Mouse (Mus musculus) heart, adult 8-10 months (tissue): ENCODE measurements around the gene Ndufa11. TPM values are rescaled to one million over a fixed set of nuclear protein-coding genes. Genes with fewer than 3 reads are reported as not detected.
A peak's percentile ranks its signal among the peaks of the same experiment; 100 is the strongest.

Experiments
- DNase-seq: peaks from one replicate; pipeline ENCODE4 v3.0.0; 2022; ENCODE audit warnings: low spot score
- total RNA-seq, 4 experiments: library from RNA; stranded (reverse); gene quantifications; 2 replicates each; pipeline ENCODE4 v1.2.4; 2022

Ndufa11 gene
- total RNA-seq, 4 experiments from 2014 or later: 804 to 980 (median 857) TPM

DNA sequence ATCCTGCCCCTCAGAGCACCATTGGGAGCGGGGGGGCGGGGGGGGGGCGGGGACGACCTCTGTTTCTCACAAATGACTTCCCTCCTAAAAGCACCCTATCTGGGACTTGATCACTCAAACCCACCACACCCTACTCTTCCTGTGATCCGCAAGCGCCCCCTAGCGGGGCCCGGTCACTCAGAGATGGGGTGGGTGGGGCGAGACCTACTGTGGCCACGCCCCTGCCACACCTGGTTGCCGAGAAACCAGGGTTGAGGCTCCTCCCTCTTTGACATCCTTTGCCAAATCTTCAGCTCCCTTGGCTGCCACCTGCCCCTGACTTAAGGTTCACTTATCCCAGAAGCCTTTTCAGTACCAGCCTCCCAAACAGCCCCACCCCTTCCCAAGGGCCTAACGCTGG lies 40.6 kb downstream of the Ndufa11 start:
- no peak for DNase-seq

DNA sequence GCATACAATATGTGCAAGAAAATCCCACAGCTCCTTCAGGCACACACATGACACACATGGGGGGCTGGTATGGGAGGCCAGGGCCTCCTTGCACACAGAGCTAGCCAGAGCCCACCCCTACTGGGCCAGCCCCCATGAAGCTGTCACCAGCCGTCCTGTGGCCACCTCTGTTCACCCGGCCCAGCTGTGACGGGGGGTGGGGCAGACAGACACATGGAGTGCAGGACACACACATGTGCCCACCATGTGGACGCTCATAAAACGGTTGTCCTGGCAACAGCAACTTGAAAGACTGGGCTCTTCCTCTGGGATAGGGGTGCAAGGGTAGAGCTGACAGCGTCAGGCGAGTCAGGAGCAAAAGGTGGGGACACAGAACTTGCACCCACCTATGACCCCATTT lies 41.7 kb downstream of the Ndufa11 start:
- no peak for DNase-seq

DNA sequence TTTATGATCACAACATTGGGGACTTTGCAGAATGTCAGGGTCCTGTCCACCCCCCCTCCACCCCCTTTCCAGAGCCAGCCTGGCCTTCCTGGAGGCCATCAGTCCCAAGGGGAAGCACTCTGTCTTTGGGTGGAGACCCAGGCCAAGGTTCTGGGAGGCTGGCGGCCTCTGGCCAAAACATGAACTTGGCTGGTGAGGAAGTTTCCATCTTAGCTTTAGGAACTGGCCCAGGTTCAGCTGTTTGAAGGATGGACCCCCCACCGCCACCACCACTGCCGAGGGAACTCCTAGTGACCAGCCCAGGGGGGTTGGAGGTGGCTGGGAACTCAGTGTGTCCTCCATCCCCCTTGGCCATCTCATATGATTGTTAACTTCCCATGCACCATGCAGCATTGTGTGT lies 43.5 kb downstream of the Ndufa11 start:
- DNase-seq: no peak

DNA sequence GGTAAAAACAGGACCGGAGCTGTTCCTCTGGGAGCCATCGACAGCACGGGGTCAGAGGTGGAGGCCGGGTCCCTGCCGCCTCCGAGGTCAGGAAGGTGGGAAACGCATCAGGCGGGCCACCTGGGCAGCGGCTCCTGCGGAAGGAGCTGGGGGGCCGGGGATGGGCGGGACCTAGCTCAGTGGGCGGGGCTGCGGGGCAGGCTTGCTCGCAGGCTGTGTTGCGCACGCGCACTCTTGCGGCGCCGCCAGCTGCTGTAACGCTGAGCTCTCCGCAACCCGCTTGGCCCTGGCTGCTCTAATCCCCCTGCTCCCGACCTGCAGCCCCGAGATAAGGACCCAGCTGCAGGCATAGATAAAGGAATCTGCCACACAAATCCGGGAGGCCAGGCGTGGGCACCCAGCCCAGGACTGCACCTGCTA lies 44.4 kb downstream of the Ndufa11 start:
- peak; percentile 80 for DNase-seq

DNA sequence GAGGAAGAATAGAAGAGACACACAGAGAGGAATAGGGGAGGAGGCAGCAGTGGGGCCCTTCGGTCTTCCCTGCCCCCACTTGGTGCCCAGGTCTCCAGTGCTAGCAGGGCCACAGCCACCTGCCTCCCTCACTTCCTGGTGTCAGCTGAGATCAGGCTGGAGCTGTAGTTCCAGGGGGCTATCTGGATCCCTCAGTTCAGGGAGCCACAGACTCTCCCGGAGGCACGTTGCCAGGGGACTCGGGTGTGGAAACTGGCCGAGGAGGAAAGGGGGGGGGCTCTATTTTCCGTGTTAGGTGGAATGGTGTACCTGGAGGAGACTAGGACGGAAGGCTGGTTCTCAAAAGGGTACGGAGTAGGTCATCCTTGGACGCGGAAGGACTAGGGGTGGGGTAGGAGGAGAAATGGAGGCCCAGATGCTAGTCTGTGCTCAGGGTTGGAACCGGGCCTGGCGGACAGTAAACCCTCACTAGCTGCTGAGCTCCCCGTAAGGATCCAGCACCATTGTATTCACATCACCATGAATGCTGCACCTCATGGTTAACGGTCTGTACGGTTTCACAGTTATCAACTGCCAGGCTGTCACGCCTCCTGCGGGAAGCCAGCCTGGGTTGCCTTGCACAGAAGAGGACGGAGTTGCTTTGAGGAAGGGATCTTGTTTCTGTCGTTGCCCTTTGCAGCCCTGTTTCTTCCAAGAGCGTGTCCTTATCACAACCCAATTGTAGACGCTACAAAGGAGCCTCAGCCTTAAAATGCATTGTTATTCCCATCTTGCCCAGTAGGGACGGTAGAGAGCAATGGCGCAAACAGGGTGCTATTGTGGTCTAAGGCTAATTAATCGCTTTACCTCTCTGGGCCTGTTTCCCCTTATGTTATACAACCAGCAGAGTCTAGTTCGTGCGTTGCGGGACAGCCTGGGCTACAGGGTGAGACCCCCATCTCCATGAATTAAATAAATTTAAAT lies 45.5 kb downstream of the Ndufa11 start:
- peak; percentile 70 for DNase-seq

DNA sequence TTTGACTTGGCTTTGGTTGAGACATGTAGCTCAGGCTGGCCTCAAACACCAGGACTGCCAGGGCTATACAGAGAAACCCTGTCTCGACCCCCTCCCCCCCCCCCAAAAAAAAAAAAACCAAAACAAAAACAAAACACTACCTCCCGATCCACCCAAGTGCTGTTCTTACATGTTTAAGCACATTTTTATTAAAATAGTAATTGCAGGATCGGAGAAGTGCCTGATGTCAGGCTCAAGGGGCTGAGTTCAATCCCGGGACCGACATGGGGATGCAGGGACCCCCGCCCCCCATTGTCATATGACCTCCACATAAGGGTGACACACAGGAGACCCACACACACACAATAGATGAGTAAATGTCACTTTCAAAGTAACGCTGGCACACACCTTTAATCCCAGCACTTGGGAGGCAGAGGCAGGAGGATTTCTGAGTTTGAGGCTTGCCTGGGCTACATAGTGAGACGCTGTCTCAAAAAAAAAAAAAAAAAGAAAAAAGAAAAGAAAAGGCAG lies 46.2 kb downstream of the Ndufa11 start:
- no peak for DNase-seq

DNA sequence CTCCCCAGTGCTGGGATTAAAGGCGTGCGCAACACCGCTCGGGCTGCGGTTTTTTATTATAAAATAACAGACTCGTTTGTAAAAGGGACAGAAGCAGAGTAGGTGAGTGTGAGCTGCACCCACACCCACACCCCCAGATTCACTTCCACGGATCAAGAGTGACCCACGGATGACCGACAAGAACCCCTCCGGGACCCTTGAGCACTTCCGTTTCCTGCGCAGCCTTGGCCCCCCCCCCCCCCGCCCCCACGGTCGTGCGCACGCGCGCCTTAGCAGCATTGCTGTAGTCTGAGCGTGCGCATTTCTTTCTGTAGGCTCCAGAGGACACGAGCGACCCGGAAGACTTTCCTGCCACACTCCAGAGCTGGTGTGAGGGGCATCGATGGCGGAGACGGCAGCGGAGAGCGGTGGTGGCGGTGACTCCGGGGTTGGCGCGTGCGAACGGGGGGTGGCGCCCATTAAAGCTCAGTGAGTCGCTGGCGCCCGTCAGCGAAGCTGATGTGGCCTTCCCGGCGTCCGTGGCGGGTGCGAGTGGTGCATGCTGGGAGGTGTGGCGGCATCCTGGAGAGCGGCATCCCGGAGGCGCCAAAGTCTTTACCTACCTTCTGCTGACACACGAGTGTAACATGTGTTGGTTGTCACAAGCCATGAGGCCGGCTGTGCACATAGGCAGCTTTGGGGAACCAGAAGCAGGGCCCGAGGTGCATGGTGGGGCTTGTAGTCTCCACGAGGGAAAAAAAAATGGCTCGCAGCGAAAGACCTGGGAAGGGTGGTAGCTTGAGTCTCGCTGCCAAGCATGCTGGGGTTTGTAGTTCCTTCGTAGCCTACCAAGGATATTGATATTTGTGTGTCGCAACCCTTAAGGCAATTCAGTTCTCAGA lies 47.1 kb downstream of the Ndufa11 start, which contains the start of gene Dus3l:
Gene Dus3l (plus strand): TSS at position 284 of the 881 bp plus-strand sequence.
- DNase-seq: peak; percentile 89

DNA sequence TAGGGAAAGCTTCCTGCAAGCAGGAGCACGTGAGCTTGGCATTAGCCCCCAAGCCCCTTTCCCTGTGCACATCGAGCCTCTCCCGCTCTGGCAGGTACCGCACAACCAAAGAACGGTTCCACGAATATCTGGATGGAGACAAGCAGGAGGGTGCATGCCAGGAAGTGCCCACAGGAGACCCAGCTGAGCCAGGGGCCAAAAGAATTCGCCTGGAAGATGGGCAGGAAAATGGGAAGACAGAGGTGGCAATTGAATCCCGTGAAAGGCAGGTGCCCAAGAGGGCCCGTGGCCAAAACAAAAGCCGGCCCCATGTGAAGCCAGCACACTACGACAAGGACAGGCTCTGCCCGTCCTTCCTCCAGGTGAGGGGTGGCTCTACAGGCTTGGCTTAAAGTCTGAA lies 47.9 kb downstream of the Ndufa11 start:
- no peak for DNase-seq

DNA sequence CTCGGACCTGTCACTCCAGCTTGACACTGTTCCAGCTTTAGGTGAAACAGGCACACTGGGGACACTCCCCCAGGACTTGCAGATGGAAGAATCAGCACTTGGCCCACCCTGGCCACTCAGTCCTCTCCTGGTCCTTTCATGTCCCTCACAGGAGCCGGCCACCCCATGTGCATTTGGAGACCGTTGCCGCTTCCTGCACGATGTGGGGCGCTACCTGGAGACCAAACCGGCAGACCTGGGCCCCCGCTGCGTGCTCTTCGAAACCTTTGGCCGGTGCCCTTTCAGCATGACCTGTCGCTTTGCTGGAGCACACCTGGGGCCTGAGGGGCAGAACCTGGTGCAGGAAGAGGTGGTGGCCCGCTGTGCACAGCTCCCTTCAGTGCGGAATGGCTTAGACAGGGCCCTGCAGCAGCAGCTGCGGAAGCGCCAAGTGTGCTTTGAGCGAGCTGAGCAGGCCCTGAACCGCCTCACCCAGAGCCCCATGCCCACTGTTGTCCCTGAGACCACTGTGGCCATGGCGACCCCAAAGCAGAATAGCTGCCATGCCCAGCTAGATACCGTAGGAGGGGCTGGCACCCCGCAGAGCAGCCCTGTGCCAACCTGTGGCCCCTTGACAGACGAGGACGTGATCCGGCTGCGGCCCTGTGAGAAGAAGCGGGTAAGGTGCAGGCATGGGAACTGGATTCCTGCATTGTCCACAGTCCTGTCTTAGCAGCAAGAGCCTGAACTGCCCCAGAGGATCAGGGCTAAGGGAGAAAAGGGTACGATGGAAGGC lies 49.3 kb downstream of the Ndufa11 start:
- no peak for DNase-seq

DNA sequence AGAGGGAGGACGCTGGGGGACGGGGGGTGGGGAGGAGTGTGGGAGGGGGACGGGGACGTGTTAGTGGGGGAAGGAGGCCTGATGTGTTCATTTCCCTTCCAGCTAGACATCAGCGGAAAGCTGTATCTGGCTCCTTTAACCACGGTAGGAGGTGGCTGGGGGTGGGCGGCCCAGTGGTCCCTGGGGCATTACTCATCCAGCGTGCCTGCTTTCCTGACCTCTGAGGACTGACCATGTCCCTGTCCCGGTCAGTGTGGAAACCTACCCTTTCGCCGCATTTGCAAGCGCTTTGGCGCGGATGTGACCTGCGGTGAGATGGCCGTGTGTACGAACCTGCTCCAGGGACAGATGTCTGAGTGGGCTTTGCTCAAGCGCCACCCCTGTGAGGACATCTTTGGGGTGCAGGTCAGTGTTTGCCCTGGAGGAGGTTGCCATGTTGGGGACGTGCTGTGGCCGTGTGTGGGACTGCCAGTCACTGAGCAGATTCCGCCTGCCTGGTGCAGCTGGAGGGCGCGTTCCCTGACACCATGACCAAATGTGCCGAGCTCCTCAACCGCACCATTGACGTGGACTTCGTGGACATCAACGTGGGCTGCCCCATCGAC lies 50.1 kb downstream of the Ndufa11 start:
- no peak for DNase-seq

DNA sequence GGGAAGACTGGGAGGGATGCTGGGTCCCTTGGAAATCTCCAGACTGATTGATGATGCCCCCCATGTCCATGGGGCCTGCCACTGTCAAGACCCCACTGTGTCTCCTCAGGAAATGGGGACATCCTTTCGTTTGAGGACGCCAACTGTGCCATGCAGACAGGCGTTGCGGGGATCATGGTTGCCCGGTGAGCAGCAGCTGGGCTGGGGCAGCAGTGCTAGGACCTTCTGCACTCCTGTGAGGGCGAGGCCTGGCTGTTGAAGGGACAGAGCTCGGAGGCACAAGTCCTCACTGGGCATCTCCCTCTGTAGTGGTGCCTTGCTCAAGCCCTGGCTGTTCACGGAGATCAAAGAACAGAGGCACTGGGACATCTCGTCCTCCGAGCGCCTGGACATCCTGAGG lies 51.4 kb downstream of the Ndufa11 start:
- no peak for DNase-seq

DNA sequence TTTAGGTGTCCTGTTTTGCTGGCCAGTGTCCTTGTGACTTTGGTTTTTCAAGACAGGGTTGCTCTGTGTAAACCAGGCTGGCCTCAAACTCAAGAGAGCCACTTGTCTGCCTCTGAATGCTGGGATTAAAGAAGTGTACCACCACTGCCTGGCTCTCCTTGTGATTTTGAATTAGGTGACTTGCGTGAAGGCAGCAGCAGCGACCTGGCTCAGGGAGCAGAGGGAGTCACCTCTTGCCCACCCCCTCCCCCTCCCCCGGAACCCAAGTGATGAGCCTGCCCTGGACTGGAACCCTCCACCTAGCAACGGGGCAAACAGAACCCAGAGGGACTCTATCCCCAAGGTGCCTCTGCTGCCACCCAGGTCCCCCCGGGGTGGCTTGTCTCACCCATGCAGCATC lies 52.4 kb downstream of the Ndufa11 start, which contains the start of gene Prr22:
Gene Prr22 (plus strand): TSS at position 301 of the 400 bp plus-strand sequence.
- DNase-seq: no peak

Other genes starting within 250 kb of the Ndufa11 start
- gene Ptprs, start 241.3 kb upstream of the Ndufa11 start, total RNA-seq: 10 to 100 TPM; 54.3 to 66.4 (median 60.0) TPM
- not detected for gene Znrf4, start 205.3 kb upstream of the Ndufa11 start, total RNA-seq
- gene Gm20219, start 163.4 kb upstream of the Ndufa11 start, total RNA-seq: under 1 TPM in 3 of 4 experiments, not detected in 1; 0.20 to 0.28 (median 0.22) TPM
- 10 to 100 TPM; 36.9 to 48.4 (median 41.5) TPM for gene Safb2, start 133.2 kb upstream of the Ndufa11 start, total RNA-seq
- 10 to 100 TPM; 55.6 to 70.7 (median 66.7) TPM for gene Safb, start 132.9 kb upstream of the Ndufa11 start, total RNA-seq
- 100 to 1,000 TPM; 313 to 386 (median 356) TPM for gene 2410015M20Rik, start 108.0 kb upstream of the Ndufa11 start, total RNA-seq
- 100 to 1,000 TPM; 697 to 769 (median 735) TPM for gene Rpl36, start 104.4 kb upstream of the Ndufa11 start, total RNA-seq
- 100 to 1,000 TPM; 124 to 136 (median 125) TPM for gene Lonp1, start 90.9 kb upstream of the Ndufa11 start, total RNA-seq
- under 1 TPM in 2 of 4 experiments, not detected in 2; 0.16 TPM for gene Catsperd, start 89.6 kb upstream of the Ndufa11 start, total RNA-seq
- gene Ranbp3, start 44.5 kb upstream of the Ndufa11 start, total RNA-seq: 10 to 100 TPM; 33.8 to 39.3 (median 37.5) TPM
- 1 to 10 TPM; 3.2 to 7.1 (median 6.0) TPM for gene Vmac, start 255 bp downstream of the Ndufa11 start, total RNA-seq
- 10 to 100 TPM; 22.4 to 26.7 (median 24.6) TPM for gene Nrtn, start 39.8 kb downstream of the Ndufa11 start, total RNA-seq
- gene Dus3l, start 47.0 kb downstream of the Ndufa11 start, total RNA-seq: 10 to 100 TPM; 15.6 to 18.5 (median 16.6) TPM
- under 1 TPM; 0.31 to 0.60 (median 0.43) TPM for gene Prr22, start 52.5 kb downstream of the Ndufa11 start, total RNA-seq
- gene Rfx2, start 113.2 kb downstream of the Ndufa11 start, total RNA-seq: 1 to 10 TPM; 1.6 to 3.5 (median 2.7) TPM
- not detected for gene Acsbg2, start 156.7 kb downstream of the Ndufa11 start, total RNA-seq
- gene 1700061G19Rik, start 157.7 kb downstream of the Ndufa11 start, total RNA-seq: not detected
- 10 to 100 TPM; 23.3 to 26.9 (median 26.4) TPM for gene Mllt1, start 217.6 kb downstream of the Ndufa11 start, total RNA-seq